Mouse (Mus musculus) cortical plate, adult 2 months (tissue): Measurements from ENCODE around the gene Krtap9-1. TPM values are rescaled to one million over a fixed set of nuclear protein-coding genes. Genes with fewer than 3 reads are reported as not detected.

ENCODE experiments used
- H3K27ac ChIP-seq: fragments of 200-500 bp; 2 replicates; pipeline ENCODE4 v1.5.1; 2012; ENCODE audit warnings: low read length, control low read depth, inconsistent platforms; ENCODE audit not compliant: insufficient read depth
- H3K4me1 ChIP-seq: fragments of 200-500 bp; 2 replicates; pipeline ENCODE4 v1.6.1; 2011; ENCODE audit warnings: low read length; ENCODE audit not compliant: control insufficient read depth, insufficient read depth
- H3K4me3 ChIP-seq: fragments of 200-500 bp; 2 replicates; pipeline ENCODE4 v1.5.1; 2011; ENCODE audit warnings: mild to moderate bottlenecking, low read length, control low read depth; ENCODE audit not compliant: insufficient read depth
- CTCF ChIP-seq: fragments of 200-500 bp; IDR thresholded peaks from 2 replicates; pipeline ENCODE4 v1.5.1; 2011; ENCODE audit warnings: mild to moderate bottlenecking, control low read depth, low read length; ENCODE audit not compliant: insufficient read depth; ENCODE audit errors: extremely low read depth
- POLR2A ChIP-seq: fragments of 200-500 bp; IDR thresholded peaks from 2 replicates; pipeline ENCODE4 v1.6.1; 2011; ENCODE audit warnings: mild to moderate bottlenecking, low read length, control low read depth; ENCODE audit not compliant: insufficient read depth; ENCODE audit errors: extremely low read depth
- polyA plus RNA-seq: library from polyadenylated mRNA; depleted of rRNA; stranded (reverse); fragments of >200 nt; gene quantifications from 2 replicates; pipeline ENCODE4 v1.2.3, GENCODE M21; 2012; rRNA removed

Gene Krtap9-1
- polyA plus RNA-seq, 1 experiment: not detected

GRCm38 (mm10) chr11:99914451-99914850 lies 41.3 kb downstream of the Krtap9-1 start, which contains the start of gene Gm11565:
Gene Gm11565 (plus strand): TSS chr11:99914751.
- no peak for TF ChIP-seq CTCF
- TF ChIP-seq POLR2A: no peak
- H3K4me1 ChIP-seq: no peaks in the 10 kb centered on the region
- H3K27ac ChIP-seq: no peak within 1 kb of the TSS
- no peak within 1 kb of the TSS for H3K4me3 ChIP-seq

Other genes starting within 250 kb of the Krtap9-1 start
- gene Krtap4-1, start 245.2 kb upstream of the Krtap9-1 start, polyA plus RNA-seq: not detected in 2 replicates
- gene Krtap4-2, start 238.3 kb upstream of the Krtap9-1 start, polyA plus RNA-seq: not detected in 2 replicates
- not detected in 2 replicates for gene Krtap4-7, start 229.3 kb upstream of the Krtap9-1 start, polyA plus RNA-seq
- gene Gm11555, start 223.2 kb upstream of the Krtap9-1 start, polyA plus RNA-seq: not detected in 2 replicates
- not detected in 2 replicates for gene Gm11563, start 214.4 kb upstream of the Krtap9-1 start, polyA plus RNA-seq
- not detected in 2 replicates for gene Krtap4-6, start 207.4 kb upstream of the Krtap9-1 start, polyA plus RNA-seq
- not detected in 2 replicates for gene Gm14190, start 182.6 kb upstream of the Krtap9-1 start, polyA plus RNA-seq
- not detected in 2 replicates for gene Gm14180, start 139.1 kb upstream of the Krtap9-1 start, polyA plus RNA-seq
- not detected in 2 replicates for gene Gm11595, start 100.5 kb upstream of the Krtap9-1 start, polyA plus RNA-seq
- not detected in 2 replicates for gene Krtap4-8, start 92.7 kb upstream of the Krtap9-1 start, polyA plus RNA-seq
- not detected in 2 replicates for gene Krtap4-9, start 88.2 kb upstream of the Krtap9-1 start, polyA plus RNA-seq
- gene Gm11596, start 79.9 kb upstream of the Krtap9-1 start, polyA plus RNA-seq: not detected in 2 replicates
- gene Gm11569, start 74.5 kb upstream of the Krtap9-1 start, polyA plus RNA-seq: not detected in 2 replicates
- gene Gm11554, start 68.9 kb upstream of the Krtap9-1 start, polyA plus RNA-seq: not detected in 2 replicates
- not detected in 2 replicates for gene Krtap4-13, start 63.5 kb upstream of the Krtap9-1 start, polyA plus RNA-seq
- not detected in 2 replicates for gene Gm11564, start 57.7 kb upstream of the Krtap9-1 start, polyA plus RNA-seq
- gene 2300003K06Rik, start 35.3 kb upstream of the Krtap9-1 start, polyA plus RNA-seq: not detected in 2 replicates
- gene Krtap4-16, start 21.8 kb upstream of the Krtap9-1 start, polyA plus RNA-seq: not detected in 2 replicates
- not detected in 2 replicates for gene Gm11568, start 15.5 kb upstream of the Krtap9-1 start, polyA plus RNA-seq
- not detected in 2 replicates for gene Gm11559, start 8.9 kb upstream of the Krtap9-1 start, polyA plus RNA-seq
- not detected in 2 replicates for gene Gm11567, start 5.8 kb downstream of the Krtap9-1 start, polyA plus RNA-seq
- not detected in 2 replicates for gene Krtap31-1, start 34.5 kb downstream of the Krtap9-1 start, polyA plus RNA-seq
- gene Gm11565, start 41.4 kb downstream of the Krtap9-1 start, polyA plus RNA-seq: not detected in 2 replicates
- not detected in 2 replicates for gene Krtap31-2, start 62.9 kb downstream of the Krtap9-1 start, polyA plus RNA-seq
- gene Krtap9-5, start 75.1 kb downstream of the Krtap9-1 start, polyA plus RNA-seq: not detected in 2 replicates
- not detected in 2 replicates for gene Krtap29-1, start 105.7 kb downstream of the Krtap9-1 start, polyA plus RNA-seq
- not detected in 2 replicates for gene Krtap16-1, start 113.2 kb downstream of the Krtap9-1 start, polyA plus RNA-seq
- not detected in 2 replicates for gene Krtap17-1, start 120.6 kb downstream of the Krtap9-1 start, polyA plus RNA-seq
- 0.06 TPM in 1 of 2 replicates, not detected in the other for gene Krt33a, start 142.8 kb downstream of the Krtap9-1 start, polyA plus RNA-seq
- not detected in 2 replicates for gene Krt33b, start 156.5 kb downstream of the Krtap9-1 start, polyA plus RNA-seq
- not detected in 2 replicates for gene Krt34, start 168.2 kb downstream of the Krtap9-1 start, polyA plus RNA-seq
- not detected in 2 replicates for gene Krt31, start 177.2 kb downstream of the Krtap9-1 start, polyA plus RNA-seq
- 0.10 TPM in 1 of 2 replicates, not detected in the other for gene Krt32, start 214.8 kb downstream of the Krtap9-1 start, polyA plus RNA-seq
- not detected in 2 replicates for gene Krt35, start 222.9 kb downstream of the Krtap9-1 start, polyA plus RNA-seq
- not detected in 2 replicates for gene Krt36, start 232.2 kb downstream of the Krtap9-1 start, polyA plus RNA-seq
- not detected in 2 replicates for gene Krt13, start 248.2 kb downstream of the Krtap9-1 start, polyA plus RNA-seq